Mouse (Mus musculus) limb, embryonic 11.5 days (tissue): Measurements from ENCODE around the gene Ksr1. TPM values are rescaled to one million over a fixed set of nuclear protein-coding genes. Genes with fewer than 3 reads are reported as not detected.
A peak's percentile ranks its signal among the peaks of the same experiment; 100 is the strongest.

ENCODE experiments used
- ATAC-seq: fragments of 200-750 bp; cut with Nextera tagmentation; 2 replicates; pipeline ENCODE4 v1.8.0; 2017; ENCODE audit warnings: low read depth; ENCODE audit not compliant: insufficient number of reproducible peaks, low FRiP score, low TSS enrichment
- DNase-seq: peaks from one replicate; pipeline ENCODE4 v3.0.0-alpha.2; 2015; ENCODE audit warnings: low spot score
- H3K27ac ChIP-seq: fragments of 300-500 bp; sonication (generic); replicated peaks from 2 replicates; pipeline ENCODE4 v1.5.1; 2014; ENCODE audit warnings: low read depth, mild to moderate bottlenecking, low read length
- H3K27me3 ChIP-seq: fragments of 300-500 bp; sonication (generic); 2 replicates; pipeline ENCODE4 v1.6.1; 2014; ENCODE audit warnings: mild to moderate bottlenecking, low read length, mixed read lengths; ENCODE audit not compliant: control insufficient read depth, insufficient read depth
- H3K36me3 ChIP-seq: fragments of 300-500 bp; sonication (generic); 2 replicates; pipeline ENCODE4 v1.6.1; 2014; ENCODE audit warnings: mild to moderate bottlenecking, low read length, moderate library complexity, mixed read lengths; ENCODE audit not compliant: control insufficient read depth, insufficient read depth
- H3K4me1 ChIP-seq: fragments of 300-500 bp; sonication (generic); 2 replicates; pipeline ENCODE4 v1.6.1; 2014; ENCODE audit warnings: low read length, mixed read lengths; ENCODE audit not compliant: control insufficient read depth, insufficient read depth
- H3K4me2 ChIP-seq: fragments of 300-500 bp; sonication (generic); 2 replicates; pipeline ENCODE4 v1.6.1; 2014; ENCODE audit warnings: low read depth, mild to moderate bottlenecking, moderate library complexity; ENCODE audit not compliant: severe bottlenecking
- H3K4me3 ChIP-seq: fragments of 300-500 bp; sonication (generic); 2 replicates; pipeline ENCODE4 v1.5.1; 2014; ENCODE audit warnings: low read depth, low read length
- H3K9ac ChIP-seq: fragments of 300-500 bp; sonication (generic); 2 replicates; pipeline ENCODE4 v1.6.1; 2014; ENCODE audit warnings: mild to moderate bottlenecking, low read length
- H3K9me3 ChIP-seq: fragments of 300-500 bp; sonication (generic); 2 replicates; pipeline ENCODE4 v1.6.1; 2016; ENCODE audit warnings: low read length; ENCODE audit not compliant: control insufficient read depth
- WGBS: fragments of 180-500 bp; shearing (Covaris S2); extraction: QIAGEN DNeasy Blood & Tissue Kit; methylation state at CpG from one replicate; pipeline ENCODE4 v1.1.7; 2014; 5-methylcytosine and 5-hydroxymethylcytosine counted together
- polyA plus RNA-seq: library from polyadenylated mRNA; unstranded; fragments of >200 nt; fragmentation: Nextera tagmentation; extraction: Ambion mirVana; gene quantifications from 2 replicates; pipeline ENCODE4 v1.2.1, GENCODE M21; 2014

The Ksr1 gene
- polyA plus RNA-seq, 1 experiment from 2014 or later: 2.2 TPM

- peaks cover 16% of the 10 kb centered on the region for H3K4me1 ChIP-seq
- H3K4me2 ChIP-seq: no peak overlapping the region
- H3K27me3 ChIP-seq: no peaks in the 10 kb centered on the region
- WGBS: 91% methylated on average over 4 of the region's 4 CpGs
- ATAC-seq: no peak
- DNase-seq: no peak
- H3K27ac ChIP-seq: no peak overlapping the region
- no peaks in the 10 kb centered on the region for H3K36me3 ChIP-seq
- H3K4me3 ChIP-seq: no peak overlapping the region
- H3K9me3 ChIP-seq: no peaks in the 10 kb centered on the region
- H3K9ac ChIP-seq: no peak overlapping the region
These were observed 72.6 kb downstream of the Ksr1 start for GRCm38 (mm10) chr11:79073583-79073982.

GRCm38 (mm10) chr11:79072108-79072507 is 74.1 kb downstream of the Ksr1 start:
- no peaks in the 10 kb centered on the region for H3K27me3 ChIP-seq
- H3K9ac ChIP-seq: no peak overlapping the region
- no peak overlapping the region for H3K27ac ChIP-seq
- no peaks in the 10 kb centered on the region for H3K9me3 ChIP-seq
- no peak overlapping the region for H3K4me3 ChIP-seq
- peaks cover 16% of the 10 kb centered on the region for H3K4me1 ChIP-seq
- no peaks in the 10 kb centered on the region for H3K36me3 ChIP-seq
- DNase-seq: no peak
- 88% methylated on average over 8 of the region's 8 CpGs for WGBS
- ATAC-seq: no peak
- H3K4me2 ChIP-seq: no peak overlapping the region

GRCm38 (mm10) chr11:79071082-79071972 is 74.9 kb downstream of the Ksr1 start:
- no peak overlapping the region for H3K9ac ChIP-seq
- H3K36me3 ChIP-seq: no peaks in the 10 kb centered on the region
- no peaks in the 10 kb centered on the region for H3K9me3 ChIP-seq
- 86% methylated on average over 7 of the region's 7 CpGs for WGBS
- H3K27ac ChIP-seq: no peak overlapping the region
- no peak overlapping the region for H3K4me2 ChIP-seq
- DNase-seq (no peak), ATAC-seq (peak; percentile 51; the same call in 1 of the 2 replicates)
- H3K4me3 ChIP-seq: no peak overlapping the region
- H3K4me1 ChIP-seq: peaks cover 11% of the 10 kb centered on the region
- H3K27me3 ChIP-seq: no peaks in the 10 kb centered on the region

- no peak for ATAC-seq
- Histone ChIP-seq H3K4me2 (no peak overlapping the region), H3K4me1 (no peaks in the 10 kb centered on the region), H3K36me3 (no peaks in the 10 kb centered on the region), H3K9ac (no peak overlapping the region), H3K9me3 (no peaks in the 10 kb centered on the region), H3K4me3 (no peak overlapping the region), H3K27ac (no peak overlapping the region), H3K27me3 (no peaks in the 10 kb centered on the region)
- no peak for DNase-seq
- 84% methylated on average over 9 of the region's 10 CpGs for WGBS
These were observed 76.6 kb downstream of the Ksr1 start for GRCm38 (mm10) chr11:79069453-79070153.

GRCm38 (mm10) chr11:79067172-79067571 is 79.0 kb downstream of the Ksr1 start:
- ATAC-seq: no peak
- no peaks in the 10 kb centered on the region for H3K27me3 ChIP-seq
- no peaks in the 10 kb centered on the region for H3K9me3 ChIP-seq
- H3K9ac ChIP-seq: no peak overlapping the region
- H3K4me3 ChIP-seq: no peak overlapping the region
- H3K27ac ChIP-seq: no peak overlapping the region
- no peaks in the 10 kb centered on the region for H3K36me3 ChIP-seq
- no peak overlapping the region for H3K4me2 ChIP-seq
- H3K4me1 ChIP-seq: no peaks in the 10 kb centered on the region
- DNase-seq: no peak
- 83% methylated on average over 4 of the region's 4 CpGs for WGBS

GRCm38 (mm10) chr11:79066191-79066530 is 80.0 kb downstream of the Ksr1 start:
- no peak for DNase-seq
- WGBS: 94% methylated on average over 2 of the region's 2 CpGs
- no peak overlapping the region for H3K9ac ChIP-seq
- H3K4me3 ChIP-seq: no peak overlapping the region
- no peaks in the 10 kb centered on the region for H3K27me3 ChIP-seq
- H3K4me2 ChIP-seq: no peak overlapping the region
- H3K36me3 ChIP-seq: no peaks in the 10 kb centered on the region
- no peak for ATAC-seq
- no peak overlapping the region for H3K27ac ChIP-seq
- H3K9me3 ChIP-seq: no peaks in the 10 kb centered on the region
- no peaks in the 10 kb centered on the region for H3K4me1 ChIP-seq

GRCm38 (mm10) chr11:79065463-79066190 is 80.6 kb downstream of the Ksr1 start:
- no peak overlapping the region for H3K4me3 ChIP-seq
- H3K9ac ChIP-seq: no peak overlapping the region
- H3K9me3 ChIP-seq: no peaks in the 10 kb centered on the region
- WGBS: 70% methylated on average over 11 of the region's 11 CpGs
- H3K4me2 ChIP-seq: no peak overlapping the region
- no peaks in the 10 kb centered on the region for H3K27me3 ChIP-seq
- H3K36me3 ChIP-seq: no peaks in the 10 kb centered on the region
- H3K4me1 ChIP-seq: no peaks in the 10 kb centered on the region
- H3K27ac ChIP-seq: no peak overlapping the region; the same call in 1 of the 2 replicates
- DNase-seq (no peak), ATAC-seq (no peak)

- H3K4me3 ChIP-seq: no peak overlapping the region
- DNase-seq (no peak), ATAC-seq (no peak)
- no peaks in the 10 kb centered on the region for H3K9me3 ChIP-seq
- WGBS: 80% methylated on average over 8 of the region's 8 CpGs
- H3K4me1 ChIP-seq: no peaks in the 10 kb centered on the region
- H3K36me3 ChIP-seq: no peaks in the 10 kb centered on the region
- no peak overlapping the region for H3K27ac ChIP-seq
- H3K27me3 ChIP-seq: no peaks in the 10 kb centered on the region
- no peak overlapping the region for H3K4me2 ChIP-seq
- no peak overlapping the region for H3K9ac ChIP-seq
These were observed 81.9 kb downstream of the Ksr1 start for GRCm38 (mm10) chr11:79064311-79064710.
